Mouse (Mus musculus): ENCODE measurements around the gene Hsp90ab1. TPM values are rescaled to one million over a fixed set of nuclear protein-coding genes. Genes with fewer than 3 reads are reported as not detected.

Hsp90ab1 gene
- polyA plus RNA-seq, 1 experiment, result 3,708 TPM

DNA sequence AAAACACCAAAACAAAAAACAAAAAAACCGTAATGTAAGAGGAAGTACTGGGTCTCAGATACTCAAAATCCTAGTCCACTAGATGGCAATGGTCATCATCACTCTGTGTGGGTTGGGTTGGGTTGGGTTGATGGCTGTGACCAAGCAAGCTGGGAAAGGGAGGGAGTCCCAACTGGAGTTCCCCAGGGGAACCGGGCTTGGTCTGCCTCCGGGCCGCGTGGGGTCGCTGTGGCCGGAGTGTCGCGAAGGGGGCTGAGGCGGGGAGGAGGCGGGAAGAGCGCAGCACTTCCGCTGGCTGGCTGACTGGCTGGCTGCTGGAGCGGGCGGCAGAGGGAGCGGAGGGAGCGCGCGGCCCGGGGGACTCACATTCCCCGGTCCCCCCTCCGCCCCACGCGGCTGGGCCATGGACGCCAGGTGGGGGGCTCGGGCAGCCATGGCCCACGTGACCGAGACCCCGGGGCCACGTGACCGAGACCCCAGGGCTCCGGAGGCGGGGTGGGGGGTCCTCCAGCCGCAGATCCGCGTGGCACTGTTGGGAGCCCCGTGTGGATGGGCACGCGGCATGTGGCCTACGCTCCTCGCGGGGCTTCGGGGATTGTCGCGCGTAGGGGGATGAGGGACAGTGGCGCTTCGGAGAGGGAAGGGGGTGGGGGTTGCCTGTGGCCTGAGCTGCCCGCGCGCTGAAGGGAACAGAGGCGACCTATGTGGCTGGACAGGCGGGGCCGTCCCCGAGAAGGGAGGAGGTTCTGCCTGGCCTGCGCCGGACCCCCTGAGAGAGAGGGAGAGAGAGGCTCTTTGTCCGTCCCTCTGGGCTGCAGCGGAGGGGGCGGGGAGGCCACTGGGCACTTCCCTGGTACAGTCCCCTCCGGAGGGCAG is 9.2 kb downstream of the Hsp90ab1 start, which contains the start of gene Slc35b2:
Gene Slc35b2, plus strand, starts transcription at position 220 of the 876 bp plus-strand sequence.
- peak; percentile 60; the same call in 1 of the 2 replicates for TF ChIP-seq EP300 (IDR thresholded peaks at IDR 0.05; ENCODE audit: insufficient read depth, low read depth, low read length)
- peak; percentile 32 for TF ChIP-seq POLR2A (IDR thresholded peaks at IDR 0.05; ENCODE audit: insufficient read depth, low read length)
- TF ChIP-seq CTCF (IDR thresholded peaks at IDR 0.05; ENCODE audit: low read depth, low read length), result peak; percentile 85
- Histone ChIP-seq H3K9ac (ENCODE audit: low read depth, poor library complexity, severe bottlenecking) (peak within 1 kb of the TSS; percentile 86), H3K27me3 (ENCODE audit: control insufficient read depth, insufficient read depth, low read length, poor library complexity, severe bottlenecking) (no peaks in the 10 kb centered on the region), H3K27ac (ENCODE audit: insufficient read depth, low read length) (no peak within 1 kb of the TSS), H3K4me3 (ENCODE audit: low read depth, low read length) (peak within 1 kb of the TSS; percentile 85), H3K36me3 (ENCODE audit: control insufficient read depth, insufficient read depth, low read length, poor library complexity, severe bottlenecking) (peaks cover 28% of the 10 kb centered on the region), H3K4me1 (ENCODE audit: control insufficient read depth, insufficient read depth, low read length) (no peaks in the 10 kb centered on the region), H3K9me3 (replicated peaks; ENCODE audit: control insufficient read depth, insufficient read depth, low read length, poor library complexity, severe bottlenecking) (no peaks in the 10 kb centered on the region)

DNA sequence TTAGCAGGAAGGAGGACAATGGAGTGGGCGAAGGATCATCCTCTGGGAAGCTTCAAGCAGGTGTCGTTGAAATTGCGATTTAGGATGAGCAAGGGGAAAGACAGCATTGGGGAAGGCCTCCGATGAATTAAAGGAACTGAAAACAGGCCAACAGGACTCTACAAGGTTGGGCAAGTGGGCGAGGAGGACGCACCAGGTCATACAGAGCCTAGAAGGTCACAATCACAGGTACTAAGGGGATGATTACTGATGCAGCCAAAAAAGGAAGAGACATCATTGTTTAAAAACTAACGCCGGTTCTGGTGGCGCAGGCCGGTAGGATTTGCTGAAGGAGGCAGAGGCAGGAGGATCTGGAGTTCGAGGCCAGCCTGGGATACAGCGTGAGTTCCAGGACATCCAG is 9.9 kb downstream of the Hsp90ab1 start:
- TF ChIP-seq EP300 (IDR thresholded peaks at IDR 0.05; ENCODE audit: insufficient read depth, low read depth, low read length) (no peak), POLR2A (IDR thresholded peaks at IDR 0.05; ENCODE audit: insufficient read depth, low read length) (no peak), CTCF (IDR thresholded peaks at IDR 0.05; ENCODE audit: low read depth, low read length) (no peak)
- no peak overlapping the region for H3K27ac ChIP-seq (ENCODE audit: insufficient read depth, low read length)
- no peaks in the 10 kb centered on the region for H3K9me3 ChIP-seq (replicated peaks; ENCODE audit: control insufficient read depth, insufficient read depth, low read length, poor library complexity, severe bottlenecking)
- no peak overlapping the region for H3K4me3 ChIP-seq (ENCODE audit: low read depth, low read length)
- H3K27me3 ChIP-seq (ENCODE audit: control insufficient read depth, insufficient read depth, low read length, poor library complexity, severe bottlenecking), result no peaks in the 10 kb centered on the region
- H3K36me3 ChIP-seq (ENCODE audit: control insufficient read depth, insufficient read depth, low read length, poor library complexity, severe bottlenecking), result peaks cover 22% of the 10 kb centered on the region
- H3K4me1 ChIP-seq (ENCODE audit: control insufficient read depth, insufficient read depth, low read length), result no peaks in the 10 kb centered on the region
- no peak overlapping the region for H3K9ac ChIP-seq (ENCODE audit: low read depth, poor library complexity, severe bottlenecking)

DNA sequence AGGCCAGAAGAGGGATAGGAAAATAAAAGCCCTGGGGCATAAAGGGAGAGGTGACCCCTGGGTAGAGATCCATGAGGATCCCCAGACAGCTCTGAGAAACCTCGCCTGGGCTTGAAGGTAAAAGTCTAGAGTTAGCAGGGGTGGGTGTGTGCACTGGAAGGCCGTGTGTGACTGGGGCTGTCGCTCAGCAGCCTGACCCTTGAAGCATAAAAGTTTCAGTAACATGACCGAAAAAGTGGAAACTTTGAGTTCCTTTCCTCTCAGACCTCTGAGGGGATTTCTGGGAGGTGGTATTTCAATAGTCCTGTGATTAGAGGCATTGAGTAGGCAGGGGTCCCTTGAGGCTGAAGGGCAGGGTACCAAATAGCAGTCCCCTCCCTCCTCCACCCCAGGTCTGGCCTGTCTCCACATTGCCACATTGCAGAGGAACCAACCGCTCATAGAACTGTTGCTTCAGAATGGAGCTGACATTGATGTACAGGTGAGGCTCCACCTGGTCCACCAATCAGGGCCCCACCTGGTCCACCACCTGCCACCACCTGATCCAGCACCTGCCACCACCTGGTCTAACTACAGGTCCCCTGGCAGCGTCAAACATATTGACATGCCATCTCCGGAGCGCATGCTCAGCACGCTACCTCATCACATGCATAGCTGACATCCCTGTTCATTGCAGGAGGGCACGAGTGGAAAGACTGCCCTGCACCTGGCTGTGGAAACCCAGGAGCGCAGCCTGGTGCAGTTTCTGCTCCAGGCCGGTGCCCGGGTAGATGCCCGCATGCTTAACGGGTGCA is 13.1 kb downstream of the Hsp90ab1 start:
- no peak overlapping the region for H3K4me3 ChIP-seq (ENCODE audit: low read depth, low read length)
- no peaks in the 10 kb centered on the region for H3K36me3 ChIP-seq (ENCODE audit: control insufficient read depth, insufficient read depth, low read length, poor library complexity, severe bottlenecking)
- no peaks in the 10 kb centered on the region for H3K4me1 ChIP-seq (ENCODE audit: control insufficient read depth, insufficient read depth, low read length)
- H3K27ac ChIP-seq (ENCODE audit: insufficient read depth, low read length), result no peak overlapping the region
- no peaks in the 10 kb centered on the region for H3K27me3 ChIP-seq (ENCODE audit: control insufficient read depth, insufficient read depth, low read length, poor library complexity, severe bottlenecking)
- H3K9me3 ChIP-seq (replicated peaks; ENCODE audit: control insufficient read depth, insufficient read depth, low read length, poor library complexity, severe bottlenecking), result no peaks in the 10 kb centered on the region
- TF ChIP-seq EP300 (IDR thresholded peaks at IDR 0.05; ENCODE audit: insufficient read depth, low read depth, low read length), result no peak
- no peak for TF ChIP-seq POLR2A (IDR thresholded peaks at IDR 0.05; ENCODE audit: insufficient read depth, low read length)
- no peak for TF ChIP-seq CTCF (IDR thresholded peaks at IDR 0.05; ENCODE audit: low read depth, low read length)
- H3K9ac ChIP-seq (ENCODE audit: low read depth, poor library complexity, severe bottlenecking), result no peak overlapping the region

DNA sequence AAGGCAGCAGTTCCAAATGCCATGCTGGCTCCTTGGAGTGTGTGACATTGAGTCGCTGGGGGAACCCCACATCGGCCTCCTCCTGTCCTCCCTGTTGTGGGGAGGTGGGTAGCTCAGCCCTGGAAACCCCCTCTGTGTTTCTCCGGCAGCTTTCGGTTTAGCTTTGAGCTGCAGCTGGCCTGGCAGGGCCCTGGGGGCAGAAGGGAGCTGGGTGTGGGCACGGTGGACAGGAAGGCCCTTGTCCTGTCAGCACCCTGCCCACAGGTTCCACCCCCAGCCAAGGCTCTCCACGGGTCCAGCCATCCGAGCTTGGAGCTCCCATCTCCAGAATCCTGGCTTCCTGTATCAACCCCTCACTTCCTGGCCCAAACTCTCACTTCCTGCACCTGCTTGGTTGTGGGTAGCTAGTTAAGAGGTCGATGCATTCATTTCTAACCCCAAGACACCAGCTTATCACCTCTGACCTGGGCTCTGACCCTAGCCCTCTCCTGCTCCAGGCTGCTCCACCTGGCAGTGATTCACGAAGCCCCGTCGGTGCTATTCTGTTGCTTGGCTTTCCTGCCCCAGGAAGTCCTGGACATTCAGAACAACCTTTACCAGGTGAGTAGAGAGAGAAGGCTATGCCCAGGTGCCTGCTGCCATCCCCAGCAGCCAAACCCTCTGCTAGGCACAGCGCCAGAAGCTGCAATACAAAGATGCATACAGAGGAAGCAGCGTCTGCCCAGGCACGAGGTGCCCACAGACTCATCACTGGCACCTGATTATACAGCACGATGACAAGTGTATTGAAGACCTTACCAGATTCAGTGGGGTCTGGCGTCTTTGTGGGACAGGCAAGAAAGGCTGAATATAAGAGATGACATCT is 14.8 kb downstream of the Hsp90ab1 start:
- no peaks in the 10 kb centered on the region for H3K36me3 ChIP-seq (ENCODE audit: control insufficient read depth, insufficient read depth, low read length, poor library complexity, severe bottlenecking)
- TF ChIP-seq EP300 (IDR thresholded peaks at IDR 0.05; ENCODE audit: insufficient read depth, low read depth, low read length), result no peak
- TF ChIP-seq POLR2A (IDR thresholded peaks at IDR 0.05; ENCODE audit: insufficient read depth, low read length), result no peak
- TF ChIP-seq CTCF (IDR thresholded peaks at IDR 0.05; ENCODE audit: low read depth, low read length), result no peak
- no peaks in the 10 kb centered on the region for H3K27me3 ChIP-seq (ENCODE audit: control insufficient read depth, insufficient read depth, low read length, poor library complexity, severe bottlenecking)
- H3K9ac ChIP-seq (ENCODE audit: low read depth, poor library complexity, severe bottlenecking), result no peak overlapping the region
- no peaks in the 10 kb centered on the region for H3K4me1 ChIP-seq (ENCODE audit: control insufficient read depth, insufficient read depth, low read length)
- no peaks in the 10 kb centered on the region for H3K9me3 ChIP-seq (replicated peaks; ENCODE audit: control insufficient read depth, insufficient read depth, low read length, poor library complexity, severe bottlenecking)
- H3K27ac ChIP-seq (ENCODE audit: insufficient read depth, low read length), result no peak overlapping the region
- no peak overlapping the region for H3K4me3 ChIP-seq (ENCODE audit: low read depth, low read length)

DNA sequence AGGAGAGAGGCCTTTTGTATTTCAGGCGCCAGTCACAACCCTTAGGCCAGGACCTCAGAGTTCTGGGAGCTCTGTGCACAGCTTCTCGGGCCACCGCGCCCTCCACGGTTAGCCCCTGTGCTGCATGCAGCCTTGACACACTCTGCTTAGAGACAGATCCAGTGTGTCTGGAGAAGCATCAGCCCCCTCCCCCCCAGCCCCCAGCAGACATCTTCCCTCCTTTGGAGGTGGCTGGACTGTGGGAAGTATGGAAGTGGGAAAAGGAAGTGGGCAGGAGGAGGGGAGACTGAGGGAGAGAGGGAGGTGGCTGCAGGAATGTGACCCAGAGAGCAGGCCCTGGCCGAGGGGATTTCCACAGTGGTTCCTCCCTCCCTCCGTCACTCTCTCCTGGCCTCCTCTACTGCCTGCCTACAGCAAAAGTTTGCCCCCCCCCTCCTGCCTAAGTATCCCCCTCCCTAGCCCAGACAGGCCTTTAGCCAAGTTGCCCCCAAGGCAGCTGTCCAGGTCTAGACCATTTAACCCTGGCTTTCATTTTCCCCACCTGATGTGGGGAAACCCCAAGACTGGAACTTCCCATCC is 15.7 kb downstream of the Hsp90ab1 start:
- Histone ChIP-seq H3K9ac (ENCODE audit: low read depth, poor library complexity, severe bottlenecking) (no peak overlapping the region), H3K4me3 (ENCODE audit: low read depth, low read length) (no peak overlapping the region), H3K9me3 (replicated peaks; ENCODE audit: control insufficient read depth, insufficient read depth, low read length, poor library complexity, severe bottlenecking) (no peaks in the 10 kb centered on the region), H3K4me1 (ENCODE audit: control insufficient read depth, insufficient read depth, low read length) (no peaks in the 10 kb centered on the region), H3K36me3 (ENCODE audit: control insufficient read depth, insufficient read depth, low read length, poor library complexity, severe bottlenecking) (no peaks in the 10 kb centered on the region), H3K27me3 (ENCODE audit: control insufficient read depth, insufficient read depth, low read length, poor library complexity, severe bottlenecking) (no peaks in the 10 kb centered on the region), H3K27ac (ENCODE audit: insufficient read depth, low read length) (no peak overlapping the region)
- TF ChIP-seq CTCF (IDR thresholded peaks at IDR 0.05; ENCODE audit: low read depth, low read length), result no peak
- TF ChIP-seq POLR2A (IDR thresholded peaks at IDR 0.05; ENCODE audit: insufficient read depth, low read length), result no peak
- TF ChIP-seq EP300 (IDR thresholded peaks at IDR 0.05; ENCODE audit: insufficient read depth, low read depth, low read length), result no peak
